Mouse (Mus musculus): Measurements from ENCODE around the gene Cntnap5a. TPM values are rescaled to one million over a fixed set of nuclear protein-coding genes. Genes with fewer than 3 reads are reported as not detected.

Gene Cntnap5a
- polyA plus RNA-seq, 1 experiment, result 0.02 TPM

- TF ChIP-seq POLR2AphosphoS2 (IDR thresholded peaks at IDR 0.05; ENCODE audit: insufficient read length, low read depth), result no peak
- TF ChIP-seq E2F4 (IDR thresholded peaks at IDR 0.05; ENCODE audit: insufficient read depth), result no peak
- TF ChIP-seq CEBPB (IDR thresholded peaks at IDR 0.05; ENCODE audit: insufficient read depth, poor library complexity, severe bottlenecking), result no peak
- TF ChIP-seq USF1 (IDR thresholded peaks at IDR 0.05; ENCODE audit: low read depth), result no peak
- Histone ChIP-seq H3K4me3 (no peak overlapping the region), H3K36me3 (ENCODE audit: control insufficient read depth, insufficient read depth) (no peaks in the 10 kb centered on the region), H3K27me3 (ENCODE audit: control insufficient read depth, insufficient read depth, insufficient read length) (no peaks in the 10 kb centered on the region), H3K79me2 (ENCODE audit: control insufficient read depth, insufficient read depth) (no peaks in the 10 kb centered on the region), H3ac (ENCODE audit: control insufficient read depth, insufficient read length) (no peak overlapping the region), H3K4me2 (ENCODE audit: low read depth) (no peak overlapping the region)
These were observed 331.2 kb downstream of the Cntnap5a start for GRCm38 (mm10) chr1:116015768-116016167.

GRCm38 (mm10) chr1:116029653-116030052, 345.1 kb downstream of the Cntnap5a start:
- H3K27me3 ChIP-seq (ENCODE audit: control insufficient read depth, insufficient read depth, insufficient read length), result no peaks in the 10 kb centered on the region
- TF ChIP-seq SRF (IDR thresholded peaks at IDR 0.05; ENCODE audit: control insufficient read depth, insufficient read length, low read depth), result no peak
- no peak for TF ChIP-seq REST (IDR thresholded peaks at IDR 0.05; ENCODE audit: insufficient read depth, insufficient read length)
- no peak for TF ChIP-seq CEBPB (IDR thresholded peaks at IDR 0.05; ENCODE audit: insufficient read depth, poor library complexity, severe bottlenecking)
- no peak for TF ChIP-seq POLR2A (IDR thresholded peaks at IDR 0.05; ENCODE audit: insufficient read length, low read depth)
- no peak for TF ChIP-seq TCF12 (IDR thresholded peaks at IDR 0.05; ENCODE audit: insufficient read depth, poor library complexity, severe bottlenecking)
- no peak for TF ChIP-seq POLR2AphosphoS2 (IDR thresholded peaks at IDR 0.05; ENCODE audit: insufficient read length, low read depth)
- TF ChIP-seq TCF3 (IDR thresholded peaks at IDR 0.05; ENCODE audit: insufficient read length, low read depth), result no peak
- no peak for TF ChIP-seq MYOG (IDR thresholded peaks at IDR 0.05; ENCODE audit: control insufficient read depth in 1 of 3, insufficient read depth in 1 of 3, insufficient read length in 2 of 3, low read depth in 2 of 3)
- TF ChIP-seq MAX (IDR thresholded peaks at IDR 0.05; ENCODE audit: low read depth), result no peak
- TF ChIP-seq USF1 (IDR thresholded peaks at IDR 0.05; ENCODE audit: low read depth), result no peak
- TF ChIP-seq MYOD1 (IDR thresholded peaks at IDR 0.05; ENCODE audit: control insufficient read depth in 1 of 3, insufficient read length in 2 of 3, low read depth in 2 of 3), result no peak
- TF ChIP-seq E2F4 (IDR thresholded peaks at IDR 0.05; ENCODE audit: insufficient read depth), result no peak
- no peak overlapping the region for H3K4me2 ChIP-seq (ENCODE audit: low read depth)
- H3ac ChIP-seq (ENCODE audit: control insufficient read depth, insufficient read length), result no peak overlapping the region
- no peaks in the 10 kb centered on the region for H3K79me2 ChIP-seq (ENCODE audit: control insufficient read depth, insufficient read depth)
- no peak overlapping the region for H3K4me3 ChIP-seq
- no peaks in the 10 kb centered on the region for H3K36me3 ChIP-seq (ENCODE audit: control insufficient read depth, insufficient read depth)

GRCm38 (mm10) chr1:116035897-116036296, 351.3 kb downstream of the Cntnap5a start:
- Histone ChIP-seq H3K27me3 (ENCODE audit: control insufficient read depth, insufficient read depth, insufficient read length) (no peaks in the 10 kb centered on the region), H3K36me3 (ENCODE audit: control insufficient read depth, insufficient read depth) (no peaks in the 10 kb centered on the region), H3K4me3 (no peak overlapping the region), H3ac (ENCODE audit: control insufficient read depth, insufficient read length) (no peak overlapping the region), H3K4me2 (ENCODE audit: low read depth) (no peak overlapping the region), H3K79me2 (ENCODE audit: control insufficient read depth, insufficient read depth) (no peaks in the 10 kb centered on the region)
- TF ChIP-seq CEBPB (IDR thresholded peaks at IDR 0.05; ENCODE audit: insufficient read depth, poor library complexity, severe bottlenecking), result no peak
- no peak for TF ChIP-seq E2F4 (IDR thresholded peaks at IDR 0.05; ENCODE audit: insufficient read depth)
- TF ChIP-seq SRF (IDR thresholded peaks at IDR 0.05; ENCODE audit: control insufficient read depth, insufficient read length, low read depth), result no peak
- no peak for TF ChIP-seq POLR2AphosphoS2 (IDR thresholded peaks at IDR 0.05; ENCODE audit: insufficient read length, low read depth)
- no peak for TF ChIP-seq REST (IDR thresholded peaks at IDR 0.05; ENCODE audit: insufficient read depth, insufficient read length)
- TF ChIP-seq MYOG (IDR thresholded peaks at IDR 0.05; ENCODE audit: control insufficient read depth in 1 of 3, insufficient read depth in 1 of 3, insufficient read length in 2 of 3, low read depth in 2 of 3), result no peak
- no peak for TF ChIP-seq TCF12 (IDR thresholded peaks at IDR 0.05; ENCODE audit: insufficient read depth, poor library complexity, severe bottlenecking)
- no peak for TF ChIP-seq USF1 (IDR thresholded peaks at IDR 0.05; ENCODE audit: low read depth)
- no peak for TF ChIP-seq MYOD1 (IDR thresholded peaks at IDR 0.05; ENCODE audit: control insufficient read depth in 1 of 3, insufficient read length in 2 of 3, low read depth in 2 of 3)
- no peak for TF ChIP-seq POLR2A (IDR thresholded peaks at IDR 0.05; ENCODE audit: insufficient read length, low read depth)
- no peak for TF ChIP-seq MAX (IDR thresholded peaks at IDR 0.05; ENCODE audit: low read depth)
- TF ChIP-seq TCF3 (IDR thresholded peaks at IDR 0.05; ENCODE audit: insufficient read length, low read depth), result no peak

GRCm38 (mm10) chr1:116036894-116037293, 352.3 kb downstream of the Cntnap5a start:
- H3K4me3 ChIP-seq, result no peak overlapping the region
- TF ChIP-seq CEBPB (IDR thresholded peaks at IDR 0.05; ENCODE audit: insufficient read depth, poor library complexity, severe bottlenecking) (no peak), REST (IDR thresholded peaks at IDR 0.05; ENCODE audit: insufficient read depth, insufficient read length) (no peak), TCF12 (IDR thresholded peaks at IDR 0.05; ENCODE audit: insufficient read depth, poor library complexity, severe bottlenecking) (no peak), E2F4 (IDR thresholded peaks at IDR 0.05; ENCODE audit: insufficient read depth) (no peak), POLR2AphosphoS2 (IDR thresholded peaks at IDR 0.05; ENCODE audit: insufficient read length, low read depth) (no peak), MAX (IDR thresholded peaks at IDR 0.05; ENCODE audit: low read depth) (no peak), MYOD1 (IDR thresholded peaks at IDR 0.05; ENCODE audit: control insufficient read depth in 1 of 3, insufficient read length in 2 of 3, low read depth in 2 of 3) (no peak)
- H3ac ChIP-seq (ENCODE audit: control insufficient read depth, insufficient read length), result no peak overlapping the region
- no peak overlapping the region for H3K4me2 ChIP-seq (ENCODE audit: low read depth)
- H3K36me3 ChIP-seq (ENCODE audit: control insufficient read depth, insufficient read depth), result no peaks in the 10 kb centered on the region
- no peaks in the 10 kb centered on the region for H3K79me2 ChIP-seq (ENCODE audit: control insufficient read depth, insufficient read depth)
- no peaks in the 10 kb centered on the region for H3K27me3 ChIP-seq (ENCODE audit: control insufficient read depth, insufficient read depth, insufficient read length)

- no peaks in the 10 kb centered on the region for H3K79me2 ChIP-seq (ENCODE audit: control insufficient read depth, insufficient read depth)
- no peaks in the 10 kb centered on the region for H3K36me3 ChIP-seq (ENCODE audit: control insufficient read depth, insufficient read depth)
- H3ac ChIP-seq (ENCODE audit: control insufficient read depth, insufficient read length), result no peak overlapping the region
- no peak overlapping the region for H3K4me3 ChIP-seq
- TF ChIP-seq TCF12 (IDR thresholded peaks at IDR 0.05; ENCODE audit: insufficient read depth, poor library complexity, severe bottlenecking), result no peak
- TF ChIP-seq CEBPB (IDR thresholded peaks at IDR 0.05; ENCODE audit: insufficient read depth, poor library complexity, severe bottlenecking), result no peak
- no peak overlapping the region for H3K4me2 ChIP-seq (ENCODE audit: low read depth)
- H3K27me3 ChIP-seq (ENCODE audit: control insufficient read depth, insufficient read depth, insufficient read length), result no peaks in the 10 kb centered on the region
These were observed 359.5 kb downstream of the Cntnap5a start for GRCm38 (mm10) chr1:116044083-116044482.

All from myocyte (in vitro differentiated cells).